ENCODE assay signal across 9 mouse cellular contexts in genomic region chr3:100993718-100994117, GRCm38 (mm10). TPM values are rescaled to one million over a fixed set of nuclear protein-coding genes. Genes with fewer than 3 reads are reported as not detected.
DNase-seq lines count a peak whose midpoint lies in the region; ATAC-seq lines count a peak whose summit lies in the region.
"Had no signal": no experiment of that assay in that cellular context is flagged by ENCODE, and none has a peak within 500 bp of the region (broad histone marks: within the 10 kb centered on the region; RNA-seq: fewer than 3 reads in every experiment).

No protein-coding gene starts in this region.

- H3K4me1 ChIP-seq in kidney, embryonic 14.5 days (ENCODE audit: control insufficient read depth, insufficient read depth, low read length) = 0 out of 2 replicates have a peak, but pooled peaks cover under 1% of the 10 kb centered on the region

- H3K36me3 ChIP-seq in kidney, embryonic 14.5 days (ENCODE audit: control insufficient read depth, insufficient read depth, low read length) = no peaks in the 10 kb centered on the region
- H3K36me3 ChIP-seq: neural tube, embryonic 12.5 days had no signal

- H3K4me2 ChIP-seq in kidney, embryonic 14.5 days (replicated peaks; ENCODE audit: low read depth, low read length) = no peak overlapping the region
- H3K4me2 ChIP-seq: neural tube, embryonic 12.5 days had no signal

- no peak overlapping the region for H3K9ac ChIP-seq in kidney, embryonic 14.5 days (ENCODE audit: low read depth, low read length)
- H3K9ac ChIP-seq: neural tube, embryonic 12.5 days had no signal

- no peak overlapping the region for H3K27ac ChIP-seq in kidney, embryonic 14.5 days (ENCODE audit: low read depth, low read length)
- H3K27ac ChIP-seq: neural tube, embryonic 12.5 days had no signal

- WGBS in kidney, embryonic 14.5 days = 30% methylated on average over 15 of the region's 15 CpGs

- H3K27me3 ChIP-seq in kidney, embryonic 14.5 days (ENCODE audit: control insufficient read depth, insufficient read depth, low read length) = no peaks in the 10 kb centered on the region
- H3K27me3 ChIP-seq: neural tube, embryonic 12.5 days had no signal

- H3K9me3 ChIP-seq in kidney, embryonic 14.5 days (ENCODE audit: control insufficient read depth, low read length) = no peaks in the 10 kb centered on the region
- H3K9me3 ChIP-seq: neural tube, embryonic 12.5 days had no signal

- DNase-seq in kidney, adult 11 months = peak; percentile 11
- DNase-seq in kidney, postnatal 14 days = peak; percentile 32
- no peak for DNase-seq in cerebellum, postnatal 36 days
- DNase-seq in right cerebral cortex, postnatal 14 days = no peak

- H3K4me3 ChIP-seq in kidney, embryonic 14.5 days (ENCODE audit: low read length) = no peak overlapping the region
- H3K4me3 ChIP-seq: neural tube, embryonic 12.5 days had no signal

- ATAC-seq in kidney, embryonic 14.5 days (ENCODE audit: low FRiP score, low TSS enrichment) = no peak
- ATAC-seq in granulocyte monocyte progenitor cell, adult 5-6 weeks (replicated peaks; ENCODE audit: poor library complexity, severe bottlenecking) = peak; percentile 85
- peak; percentile 40; the same call in 1 of the 2 replicates for ATAC-seq in neutrophil, adult 5-6 weeks (ENCODE audit: extremely low read depth, insufficient number of reproducible peaks, low FRiP score, poor library complexity, severe bottlenecking)
- no peak for ATAC-seq in erythroblast, adult 5-6 weeks (replicated peaks; ENCODE audit: low FRiP score, poor library complexity, severe bottlenecking)

RNA-seq across cellular contexts. Expression of gene Ttf2, which starts 24.3 kb away (rescaled TPM):
- 14.5 and 24.2 TPM in 2 replicates for polyA plus RNA-seq in kidney, embryonic 14.5 days (2014; fragmentation: Nextera tagmentation; extraction: Ambion mirVana)
- total RNA-seq in granulocyte monocyte progenitor cell, adult 5-6 weeks (2014; fragmentation: Nextera tagmentation) = 21.3 and 23.5 TPM in 2 replicates
- 29.0 and 29.2 TPM in 2 replicates for total RNA-seq in granulocyte monocyte progenitor cell, adult 5-6 weeks (2017)
- total RNA-seq in neutrophil, adult 5-6 weeks (2017) = 10.8 and 11.9 TPM in 2 replicates
- 5.8 and 9.4 TPM in 2 replicates for total RNA-seq in erythroblast, adult 5-6 weeks (2015; ENCODE audit: low replicate concordance)
- 12.4 and 14.2 TPM in 2 replicates for total RNA-seq in erythroblast, adult 5-6 weeks (2017; ENCODE audit: low replicate concordance)

RNA-seq across cellular contexts. Expression of gene Cd101, which starts 35.6 kb away (rescaled TPM):
- polyA plus RNA-seq in kidney, embryonic 14.5 days (2014; fragmentation: Nextera tagmentation; extraction: Ambion mirVana) = not detected in 2 replicates
- total RNA-seq in granulocyte monocyte progenitor cell, adult 5-6 weeks (2014; fragmentation: Nextera tagmentation) = not detected in 2 replicates
- total RNA-seq in granulocyte monocyte progenitor cell, adult 5-6 weeks (2017) = 0.17 and 0.36 TPM in 2 replicates
- 264 and 265 TPM in 2 replicates for total RNA-seq in neutrophil, adult 5-6 weeks (2017)
- total RNA-seq in erythroblast, adult 5-6 weeks (2015; ENCODE audit: low replicate concordance) = 0.19 and 0.42 TPM in 2 replicates
- 1.8 and 2.0 TPM in 2 replicates for total RNA-seq in erythroblast, adult 5-6 weeks (2017; ENCODE audit: low replicate concordance)

Comparison
In these comparisons a context has a peak if more than half of its experiments do, and no peak if none do; other contexts are left out.
1. DNase-seq: peak in kidney, adult 11 months (single experiment) and kidney, postnatal 14 days (single experiment); none in cerebellum, postnatal 36 days (0 of 2) and right cerebral cortex, postnatal 14 days (single experiment).
2. ATAC-seq: peak in granulocyte monocyte progenitor cell, adult 5-6 weeks (single experiment) and neutrophil, adult 5-6 weeks (single experiment); none in kidney, embryonic 14.5 days (single experiment) and erythroblast, adult 5-6 weeks (single experiment).
3. RNA of gene Cd101, which starts 35.6 kb away (total RNA-seq): 264 to 265 TPM in neutrophil, adult 5-6 weeks; 0.19 to 2.0 TPM in erythroblast, adult 5-6 weeks and 0.17 to 0.36 TPM in granulocyte monocyte progenitor cell, adult 5-6 weeks; every median in the first group is over 10 times any median in the second.